Mouse (Mus musculus): ENCODE results near the gene Ubash3a. TPM values are rescaled to one million over a fixed set of nuclear protein-coding genes. Genes with fewer than 3 reads are reported as not detected.
A peak's percentile ranks its signal among the peaks of the same experiment; 100 is the strongest.

Ubash3a gene
- total RNA-seq (2022): under 1 TPM; 0.31 to 0.73 (median 0.52) TPM

DNA sequence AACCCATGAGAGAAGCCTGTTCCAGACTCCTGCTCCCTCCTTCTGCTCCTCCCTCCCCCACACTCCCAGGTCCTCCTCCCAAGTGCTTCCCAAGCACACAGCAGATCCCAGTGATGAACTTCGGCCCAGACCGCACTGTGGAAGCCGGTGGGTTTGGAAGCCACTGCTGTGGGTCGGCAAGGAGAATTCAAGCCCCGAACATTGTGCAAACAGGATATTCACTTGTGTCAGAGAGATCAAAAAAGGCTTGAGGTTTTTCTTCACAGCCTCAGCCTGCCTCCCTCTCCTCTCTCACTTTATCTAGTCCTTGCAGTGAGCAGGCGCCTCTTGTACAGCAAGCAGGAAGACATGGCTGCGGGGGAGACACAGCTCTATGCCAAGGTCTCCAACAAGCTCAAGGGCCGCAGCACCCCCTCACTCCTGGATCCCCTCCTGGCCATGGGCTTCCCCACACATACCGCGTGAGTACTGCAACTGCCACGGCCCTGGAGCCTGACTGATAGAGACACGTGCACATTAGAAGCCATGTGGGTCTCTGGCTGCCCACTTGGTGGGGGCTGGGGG is at the start of gene Ubash3a:
TSS of gene Ubash3a (plus strand) at position 103 of the 564 bp plus-strand sequence.
- DNase-seq (ENCODE audit: low spot score in 2 of 2): no peak

DNA sequence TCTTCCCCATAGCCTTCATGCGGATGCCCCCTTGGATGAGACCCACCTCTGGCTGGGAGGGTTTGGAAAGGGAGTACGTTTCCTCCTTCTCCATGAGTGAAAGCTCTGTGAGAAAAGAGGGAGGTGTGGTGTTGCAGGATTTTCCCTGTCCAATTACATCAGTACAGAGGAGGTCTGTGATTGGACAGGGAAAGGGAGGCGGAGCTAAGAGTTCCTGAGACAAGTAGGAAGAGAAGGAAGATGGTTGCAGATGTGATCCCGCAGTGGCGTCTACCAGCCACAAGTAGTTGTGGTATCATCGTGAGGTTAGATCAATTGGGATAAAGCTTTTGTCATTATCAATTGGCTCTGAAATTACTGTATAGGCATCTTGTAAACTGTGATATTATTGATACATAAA is 49.8 kb upstream of the Ubash3a start:
- no peak for DNase-seq (ENCODE audit: low spot score in 2 of 2)

DNA sequence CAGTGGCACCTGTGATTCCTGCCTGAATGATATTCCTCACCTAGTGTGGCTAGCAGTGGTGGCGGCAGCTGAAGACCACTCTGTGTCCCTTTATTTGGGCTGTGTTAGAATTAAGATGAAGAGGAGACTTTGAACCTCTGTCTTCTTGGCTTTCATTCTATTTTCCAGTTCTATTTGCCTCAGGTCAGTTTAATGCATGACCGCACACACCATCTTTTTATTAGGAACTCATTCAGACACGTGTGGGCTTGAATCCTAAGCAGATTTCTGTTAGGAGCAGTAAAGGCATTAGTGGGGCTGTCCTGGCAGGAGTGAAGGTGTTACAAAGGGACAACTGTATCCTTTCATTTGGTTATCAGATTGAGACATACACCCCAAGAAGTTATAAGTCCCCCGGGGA is 47.4 kb upstream of the Ubash3a start:
- no peak for DNase-seq (ENCODE audit: low spot score in 2 of 2)

GRCm38 (mm10) chr17:31162607-31163006 is 45.1 kb upstream of the Ubash3a start:
- no peak for DNase-seq (ENCODE audit: low spot score in 2 of 2)

GRCm38 (mm10) chr17:31163821-31164220 is 43.9 kb upstream of the Ubash3a start:
- DNase-seq (ENCODE audit: low spot score in 2 of 2): no peak

GRCm38 (mm10) chr17:31165127-31165526 is 42.5 kb upstream of the Ubash3a start, which contains the start of gene Tff1:
Gene Tff1 (minus strand): TSS chr17:31165277.
- no peak for DNase-seq (ENCODE audit: low spot score in 2 of 2)

GRCm38 (mm10) chr17:31169796-31170195 is 37.9 kb upstream of the Ubash3a start:
- DNase-seq (ENCODE audit: low spot score in 2 of 2): no peak

- DNase-seq (ENCODE audit: low spot score in 2 of 2): no peak
Observed at GRCm38 (mm10) chr17:31176321-31176720, 31.4 kb upstream of the Ubash3a start.

DNA sequence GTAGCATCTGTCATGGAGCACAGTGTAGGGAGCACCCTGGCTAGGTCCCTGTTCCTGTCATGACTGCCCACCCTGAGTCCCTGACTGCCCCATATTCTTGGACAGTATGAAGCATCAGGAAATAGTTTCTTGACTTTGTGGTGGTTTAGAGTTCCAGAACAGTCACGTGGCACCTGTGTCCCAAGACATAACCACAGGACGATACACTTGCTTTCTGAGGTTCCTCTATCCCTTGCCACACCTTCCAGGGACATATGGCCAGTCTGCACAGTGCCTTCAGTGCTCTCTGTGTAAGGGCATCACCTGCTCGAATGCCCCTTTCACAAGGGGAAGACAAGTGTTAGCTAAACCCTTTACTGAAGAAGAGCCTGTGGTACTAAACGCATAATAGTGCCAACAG is 26.2 kb upstream of the Ubash3a start:
- no peak for DNase-seq (ENCODE audit: low spot score in 2 of 2)

DNA sequence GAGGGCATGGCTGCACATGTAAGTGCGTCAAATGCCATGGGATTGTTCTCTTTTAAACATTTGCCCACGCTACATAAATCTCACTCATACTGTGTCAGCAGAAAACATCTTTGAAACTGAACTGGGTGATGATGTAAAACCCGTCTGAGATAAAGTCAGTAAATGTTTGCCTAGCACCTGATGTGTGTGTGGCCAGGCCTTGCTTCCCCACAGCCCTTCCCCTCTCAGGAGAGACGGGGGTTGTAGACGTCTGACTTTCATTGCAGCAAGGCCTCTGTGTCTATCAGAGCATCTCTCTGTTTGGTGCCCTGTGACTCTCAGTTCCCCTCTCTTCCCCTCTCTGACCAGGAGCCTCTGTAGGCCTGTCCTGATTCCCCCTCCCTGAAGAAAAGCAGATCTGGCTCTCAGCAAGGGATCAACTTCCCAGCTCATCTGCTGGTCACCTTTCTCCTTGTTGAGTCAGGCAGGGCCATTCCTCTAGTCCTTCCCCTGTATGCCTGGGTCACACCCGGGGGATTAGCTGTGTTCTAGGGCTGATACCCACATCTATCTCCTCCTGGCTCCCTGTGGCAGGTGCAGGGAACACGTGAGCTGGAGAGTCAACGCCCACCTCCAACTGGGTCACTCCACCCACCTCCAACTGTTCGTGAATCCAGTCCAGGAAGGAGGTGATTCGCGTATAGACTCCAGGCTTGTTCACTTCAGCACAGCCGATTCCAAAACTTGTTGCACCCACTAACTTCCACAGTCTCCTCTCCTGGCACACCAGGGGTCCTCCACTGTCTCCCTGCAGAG is 24.3 kb upstream of the Ubash3a start:
- DNase-seq (ENCODE audit: low spot score in 2 of 2): peak; percentile 44 to 52

GRCm38 (mm10) chr17:31184269-31184990 is 23.2 kb upstream of the Ubash3a start:
- DNase-seq (ENCODE audit: low spot score in 2 of 2): no peak

DNA sequence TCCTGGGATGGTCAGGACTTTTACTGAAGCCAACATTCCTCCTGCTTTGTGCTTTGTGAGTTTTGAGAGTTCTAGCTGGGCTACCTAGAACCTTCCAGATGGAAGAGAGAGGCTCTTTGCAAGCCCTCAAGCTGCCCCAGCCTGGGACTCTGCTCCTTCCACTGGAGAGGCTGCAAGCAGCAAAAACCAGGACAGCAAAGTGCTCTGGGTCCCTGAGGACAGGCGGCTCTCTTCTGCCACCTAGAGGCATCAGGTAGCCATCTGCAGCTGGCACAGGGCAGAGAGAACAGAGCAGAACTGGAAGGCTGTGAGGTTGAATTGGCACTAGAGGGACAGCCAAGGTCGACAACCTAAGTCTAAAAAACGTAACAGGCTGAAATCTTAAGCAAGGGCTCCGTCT is 20.3 kb upstream of the Ubash3a start:
- peak; percentile 41 to 67 for DNase-seq (ENCODE audit: low spot score in 2 of 2)

DNA sequence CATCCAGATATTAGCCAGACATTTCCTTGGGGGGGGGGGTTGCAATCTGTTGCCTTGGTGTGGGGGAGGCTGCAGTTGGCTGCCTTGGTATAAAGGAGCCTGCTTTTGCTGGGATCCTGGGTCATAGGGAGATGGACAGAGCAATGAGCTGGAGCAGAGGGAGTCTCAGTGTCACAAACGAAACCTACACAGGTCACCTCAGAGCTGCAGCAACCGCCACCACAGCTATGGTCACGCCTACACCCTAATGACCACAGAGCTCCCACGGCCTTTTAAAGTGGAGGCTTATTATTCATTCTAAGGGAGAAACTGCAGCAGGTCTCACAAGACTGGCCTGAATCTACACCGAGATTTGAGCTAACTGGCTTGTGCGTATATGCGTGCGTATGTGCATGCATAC is 15.8 kb upstream of the Ubash3a start:
- DNase-seq (ENCODE audit: low spot score in 2 of 2): no peak

DNA sequence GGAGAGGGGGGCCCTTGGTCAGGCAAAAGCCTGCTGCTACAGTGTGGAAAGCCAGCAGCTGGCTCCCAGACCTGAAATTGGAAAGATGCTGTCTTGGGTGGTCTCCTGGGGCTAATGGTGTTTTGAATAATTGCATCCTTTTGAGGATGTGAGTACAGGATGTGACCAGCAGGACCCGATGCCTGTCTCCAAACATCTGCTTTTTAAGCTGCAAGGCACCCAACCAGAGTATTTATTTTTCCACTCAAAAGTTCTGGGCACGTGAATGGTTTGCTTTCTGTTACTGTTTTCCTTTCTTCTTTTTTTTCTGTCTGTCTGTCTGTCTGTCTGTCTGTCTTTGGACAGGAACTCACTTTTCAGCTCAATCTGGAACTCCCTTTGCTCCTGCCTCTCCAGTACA is 15.0 kb upstream of the Ubash3a start:
- DNase-seq (ENCODE audit: low spot score in 2 of 2): no peak

- DNase-seq (ENCODE audit: low spot score in 2 of 2): no peak
Observed at GRCm38 (mm10) chr17:31193360-31193759, 14.3 kb upstream of the Ubash3a start.

DNA sequence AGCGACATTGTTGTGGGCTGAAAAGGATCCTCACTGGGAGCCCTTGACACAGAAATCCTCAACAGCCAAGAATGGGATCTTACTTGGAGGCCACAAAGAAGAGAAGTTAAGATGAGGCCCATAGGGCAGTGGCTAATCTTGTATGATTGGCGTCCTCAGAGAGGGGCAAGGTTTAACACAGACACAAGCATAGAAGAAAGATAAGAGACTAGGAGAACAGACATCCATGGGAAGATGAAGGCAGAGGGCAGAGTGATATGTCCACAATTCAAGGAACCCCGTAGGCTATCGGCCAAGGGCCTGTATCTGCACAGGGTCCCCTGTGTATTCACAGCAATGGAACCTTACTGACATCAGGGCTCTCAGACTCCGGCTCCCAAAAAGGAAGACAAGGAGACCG is 12.5 kb upstream of the Ubash3a start:
- DNase-seq (ENCODE audit: low spot score in 2 of 2): no peak

DNA sequence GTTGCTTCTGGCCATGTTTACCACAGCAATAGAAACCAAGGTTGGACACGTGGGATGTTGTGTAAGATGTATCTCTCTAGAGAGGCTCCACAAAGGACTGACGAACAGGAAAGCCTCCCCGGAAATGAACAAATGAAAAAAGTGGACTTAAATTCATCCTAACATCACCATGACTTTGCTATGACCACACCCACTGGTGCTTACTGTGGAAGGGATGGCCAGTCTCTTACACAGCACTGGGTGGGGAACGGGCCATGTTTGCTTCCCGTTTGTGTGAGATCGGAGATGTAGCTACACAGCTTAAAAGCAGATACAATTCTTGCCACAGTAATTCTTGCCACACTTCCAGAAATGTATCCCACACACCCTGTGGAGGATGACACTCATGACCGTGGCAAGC is 11.4 kb upstream of the Ubash3a start:
- DNase-seq (ENCODE audit: low spot score in 2 of 2): no peak

GRCm38 (mm10) chr17:31198877-31199276 is 8.8 kb upstream of the Ubash3a start, which contains the start of gene Tmprss3:
Gene Tmprss3 (minus strand): TSS chr17:31198977.
- no peak for DNase-seq (ENCODE audit: low spot score in 2 of 2)

GRCm38 (mm10) chr17:31208654-31209053 is 981 bp downstream of the Ubash3a start:
- DNase-seq (ENCODE audit: low spot score in 2 of 2): no peak

GRCm38 (mm10) chr17:31209376-31209930 is 1.8 kb downstream of the Ubash3a start:
- DNase-seq (ENCODE audit: low spot score in 2 of 2): no peak

DNA sequence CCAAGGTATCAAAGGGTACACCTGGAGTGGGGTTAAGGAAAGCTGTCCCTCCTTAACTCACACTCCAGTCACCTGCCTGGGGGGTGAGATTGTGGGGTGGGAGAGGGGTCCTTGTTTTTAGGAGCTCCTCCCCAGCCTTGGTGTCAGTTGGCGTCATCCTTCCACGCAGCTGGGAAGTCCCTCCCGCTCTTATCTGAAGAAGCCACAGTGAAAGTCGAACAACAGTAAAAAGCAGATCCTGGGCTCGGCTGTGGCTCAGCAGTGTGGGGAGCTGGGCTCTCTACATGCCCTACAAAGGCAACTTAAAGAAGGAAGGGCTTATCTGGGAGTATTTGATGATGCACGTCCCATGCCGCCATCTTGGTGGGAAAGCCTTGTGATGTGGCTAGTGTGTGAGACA is 2.6 kb downstream of the Ubash3a start:
- no peak for DNase-seq (ENCODE audit: low spot score in 2 of 2)

DNA sequence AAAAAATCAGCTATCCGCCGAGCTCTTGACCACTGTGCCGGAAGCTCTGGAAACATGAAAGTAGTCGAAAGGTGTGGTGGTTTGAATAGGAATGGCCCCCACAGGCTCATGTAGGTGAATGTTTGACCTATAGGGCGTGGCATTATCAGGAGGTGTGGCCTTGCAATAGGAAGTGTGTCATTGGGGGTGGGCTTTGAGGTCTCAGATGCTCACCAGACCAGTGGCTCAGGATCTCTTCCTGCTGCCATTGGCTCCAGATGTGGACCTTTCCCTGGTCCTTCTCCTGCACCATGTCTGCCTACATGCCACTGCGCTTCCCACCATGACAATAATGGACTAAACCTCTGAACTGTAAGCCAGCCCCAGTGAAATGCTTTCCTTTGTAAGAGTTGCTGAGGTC is 4.2 kb downstream of the Ubash3a start:
- DNase-seq (ENCODE audit: low spot score in 2 of 2): no peak

Data from layer of hippocampus, adult 8-10 months (tissue).